Mouse (Mus musculus): ENCODE measurements around the gene Lsmem1. TPM values are rescaled to one million over a fixed set of nuclear protein-coding genes. Genes with fewer than 3 reads are reported as not detected.
A peak's percentile ranks its signal among the peaks of the same experiment; 100 is the strongest.
"Not testable (repeated sequence)": the region's sequence is repeated elsewhere in the genome, so short reads cannot be mapped to it uniquely, and the experiment has no call there.

The Lsmem1 gene
- polyA plus RNA-seq, 1 experiment from 2014 or later: 11.5 TPM

DNA sequence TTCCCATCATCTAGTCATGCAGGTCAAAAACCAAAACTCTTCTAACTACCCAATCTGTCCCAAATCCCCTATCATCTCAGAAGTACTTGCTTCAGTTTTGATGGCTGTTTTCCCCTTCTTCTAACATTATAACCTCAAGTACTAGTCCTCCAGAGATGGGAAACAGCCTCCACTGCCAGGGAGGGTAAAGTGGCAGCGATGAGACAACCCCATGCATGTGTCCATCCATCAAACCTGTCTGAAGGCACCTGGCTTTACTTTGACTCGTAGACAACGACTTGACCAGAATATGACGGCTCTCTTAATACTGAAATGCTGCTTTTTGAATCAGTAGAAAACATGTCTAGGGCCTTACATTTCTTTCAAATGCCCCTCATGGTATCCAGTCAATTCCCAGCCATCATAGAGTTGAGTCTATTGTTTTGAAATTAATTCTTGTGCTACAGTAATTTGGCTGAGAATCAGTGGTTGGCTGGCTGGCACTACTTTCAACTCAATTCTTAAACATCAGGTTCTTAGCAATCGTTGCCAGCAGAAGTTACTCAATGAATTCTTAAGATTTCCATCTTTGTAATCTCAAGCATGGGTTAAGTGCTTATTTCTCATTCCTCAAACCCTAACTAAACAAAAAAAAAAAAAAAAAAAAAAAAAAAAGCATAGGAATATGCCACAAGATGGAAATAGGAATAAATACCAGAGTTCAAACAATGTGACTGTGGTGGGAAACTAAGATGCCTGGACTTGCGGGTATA lies 1.4 kb upstream of the Lsmem1 start:
- Histone ChIP-seq H3K27me3 (ENCODE audit: insufficient read depth, poor library complexity, severe bottlenecking) (no peaks in the 10 kb centered on the region), H3K36me3 (peaks cover 41% of the 10 kb centered on the region), H3K27ac (no peak overlapping the region), H3K4me3 (no peak overlapping the region), H3K9me3 (no peaks in the 10 kb centered on the region), H3K4me1 (peaks cover 5% of the 10 kb centered on the region; the same call in 1 of the 2 replicates)
- no peak for DNase-seq (ENCODE audit: low spot score)
- WGBS: 86% methylated on average over 6 of the region's 6 CpGs

DNA sequence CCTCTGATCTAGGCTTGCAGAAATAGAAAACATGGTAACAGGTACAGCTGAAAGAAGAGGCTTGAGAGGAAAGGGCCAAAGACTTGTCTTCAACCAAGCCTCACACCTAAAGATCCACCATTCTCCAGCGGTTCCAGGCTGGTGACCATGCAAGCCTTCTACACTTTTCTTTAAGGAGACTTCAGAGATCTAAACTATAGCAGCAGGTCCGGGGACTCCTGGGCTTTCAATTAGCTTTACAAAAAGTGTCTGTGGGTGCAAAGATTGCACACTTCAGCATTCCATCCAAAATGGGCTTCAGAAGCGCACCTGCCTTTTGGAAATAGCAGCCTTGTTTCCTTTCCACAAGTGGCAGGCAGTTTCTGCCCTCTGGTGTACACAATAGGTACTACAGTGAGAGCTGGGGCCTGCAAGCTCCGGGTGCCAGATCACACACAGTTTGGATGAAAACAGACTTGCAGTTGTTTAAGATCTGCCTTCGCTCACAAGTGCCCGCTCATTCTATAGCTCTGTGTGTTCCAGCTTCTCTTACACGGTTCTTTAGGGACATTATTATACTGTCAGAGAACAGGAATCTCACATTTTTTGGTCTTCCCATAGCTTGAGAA lies 609 bp upstream of the Lsmem1 start:
- peaks cover 5% of the 10 kb centered on the region; the same call in 1 of the 2 replicates for H3K4me1 ChIP-seq
- no peaks in the 10 kb centered on the region for H3K27me3 ChIP-seq (ENCODE audit: insufficient read depth, poor library complexity, severe bottlenecking)
- peak overlapping the region; percentile 74 for H3K27ac ChIP-seq
- WGBS: 45% methylated on average over 7 of the region's 7 CpGs
- H3K36me3 ChIP-seq: peaks cover 33% of the 10 kb centered on the region
- peak; percentile 78 for DNase-seq (ENCODE audit: low spot score)
- peak overlapping the region; percentile 47 for H3K4me3 ChIP-seq
- no peaks in the 10 kb centered on the region for H3K9me3 ChIP-seq

DNA sequence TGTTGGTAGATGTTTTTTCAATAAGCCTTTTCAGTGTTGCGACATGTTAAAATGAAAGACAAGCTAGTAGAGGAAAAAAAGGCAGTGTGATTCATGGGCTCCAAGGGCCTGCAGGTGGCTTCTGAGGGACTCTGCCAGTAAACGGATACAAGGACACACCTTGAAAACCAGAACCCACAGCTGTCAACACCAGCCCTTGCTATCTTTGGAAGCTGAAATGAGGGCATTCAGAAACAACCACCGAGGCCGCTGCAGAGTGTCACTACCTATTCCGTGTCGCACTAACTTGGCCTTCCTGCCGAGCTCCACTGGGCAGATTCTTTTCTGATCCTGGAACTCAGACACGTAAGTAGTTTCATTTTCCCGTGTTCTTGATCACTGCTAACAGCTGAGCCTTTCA lies 863 bp downstream of the Lsmem1 start:
- Histone ChIP-seq H3K9me3 (no peaks in the 10 kb centered on the region), H3K4me3 (peak overlapping the region; percentile 47), H3K4me1 (peaks cover 5% of the 10 kb centered on the region; the same call in 1 of the 2 replicates), H3K27me3 (ENCODE audit: insufficient read depth, poor library complexity, severe bottlenecking) (no peaks in the 10 kb centered on the region), H3K27ac (peak overlapping the region; percentile 74; the same call in 1 of the 2 replicates), H3K36me3 (peaks cover 18% of the 10 kb centered on the region)
- WGBS: 42% methylated on average over 9 of the region's 9 CpGs
- peak; percentile 79 for DNase-seq (ENCODE audit: low spot score)

DNA sequence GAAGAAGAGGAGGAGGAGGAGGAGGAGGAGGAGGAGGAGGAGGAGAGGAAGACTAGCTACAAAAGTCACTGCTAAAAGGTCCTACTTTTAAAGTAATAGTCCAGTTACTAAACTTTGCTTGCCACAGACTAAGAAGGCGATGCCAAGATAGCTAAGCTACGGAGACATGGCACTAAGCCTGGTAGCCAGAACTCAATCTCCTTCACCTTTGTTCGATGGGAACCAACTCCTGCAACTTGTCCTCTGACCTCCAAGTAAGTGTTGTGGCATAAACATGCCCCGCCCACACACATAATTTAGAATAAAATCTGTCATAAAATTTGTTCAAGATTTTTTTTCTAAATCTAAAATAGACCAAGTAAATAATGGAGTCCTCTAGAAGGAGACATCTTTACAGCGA lies 1.3 kb downstream of the Lsmem1 start:
- H3K4me3 ChIP-seq: peak overlapping the region; percentile 47

DNA sequence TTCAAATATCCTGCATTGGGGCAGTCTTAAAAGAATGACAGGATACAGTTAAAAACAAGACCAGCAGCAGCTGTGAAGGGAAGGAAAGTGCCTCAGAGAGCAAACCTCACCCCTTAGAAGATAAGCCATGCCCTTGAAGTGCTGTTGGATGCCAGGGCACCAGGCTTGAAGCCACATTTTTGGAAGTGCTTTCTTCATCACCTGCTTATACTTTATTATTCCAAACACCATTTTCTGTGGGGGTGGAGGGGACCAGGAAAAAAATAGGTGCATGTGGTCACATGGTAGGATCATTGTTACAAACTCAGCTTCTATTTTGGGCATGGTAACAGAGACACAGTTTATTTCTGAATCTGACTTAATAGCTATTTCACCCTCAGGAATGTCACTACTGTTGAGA lies 1.8 kb downstream of the Lsmem1 start:
- H3K9me3 ChIP-seq: no peaks in the 10 kb centered on the region
- H3K27me3 ChIP-seq (ENCODE audit: insufficient read depth, poor library complexity, severe bottlenecking): no peaks in the 10 kb centered on the region
- DNase-seq (ENCODE audit: low spot score): no peak
- peaks cover 9% of the 10 kb centered on the region; the same call in 1 of the 2 replicates for H3K36me3 ChIP-seq
- H3K4me1 ChIP-seq: peaks cover 5% of the 10 kb centered on the region; the same call in 1 of the 2 replicates
- H3K4me3 ChIP-seq: peak overlapping the region; percentile 47; the same call in 1 of the 2 replicates
- peak overlapping the region; percentile 74 for H3K27ac ChIP-seq

More for the DNA sequence above, 1.3 kb downstream of the Lsmem1 start:
- H3K27me3 ChIP-seq (ENCODE audit: insufficient read depth, poor library complexity, severe bottlenecking): no peaks in the 10 kb centered on the region
- DNase-seq (ENCODE audit: low spot score): no peak
- H3K36me3 ChIP-seq: peaks cover 14% of the 10 kb centered on the region
- H3K27ac ChIP-seq: peak overlapping the region; percentile 74
- H3K4me1 ChIP-seq: peaks cover 5% of the 10 kb centered on the region; the same call in 1 of the 2 replicates
- 71% methylated on average over 5 of the region's 5 CpGs for WGBS
- H3K9me3 ChIP-seq: no peaks in the 10 kb centered on the region

DNA sequence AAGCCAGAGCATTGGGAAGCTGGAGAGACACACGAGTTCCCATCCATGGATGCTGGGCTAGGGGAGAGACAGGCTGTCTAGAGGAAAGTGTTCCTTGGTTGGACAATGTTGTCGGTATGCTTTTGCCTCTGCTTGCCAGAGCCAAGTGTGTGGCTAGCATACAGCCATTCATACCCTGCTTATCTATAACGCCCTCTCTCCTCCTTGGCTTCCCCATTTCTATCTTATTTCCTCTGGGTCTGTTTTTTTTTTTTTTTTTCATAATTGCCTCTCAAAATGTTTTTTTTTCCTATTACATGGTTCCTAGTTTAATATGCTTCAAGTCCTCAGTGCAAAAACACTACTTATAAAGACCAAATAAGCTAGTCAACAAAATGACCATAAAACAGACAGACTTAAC lies 13.8 kb downstream of the Lsmem1 start:
- no peaks in the 10 kb centered on the region for H3K9me3 ChIP-seq
- H3K4me1 ChIP-seq: no peaks in the 10 kb centered on the region
- WGBS: 81% methylated on average over 3 of the region's 3 CpGs
- DNase-seq (ENCODE audit: low spot score): no peak
- no peaks in the 10 kb centered on the region for H3K27me3 ChIP-seq (ENCODE audit: insufficient read depth, poor library complexity, severe bottlenecking)
- H3K4me3 ChIP-seq: no peak overlapping the region
- H3K27ac ChIP-seq: no peak overlapping the region
- peaks cover 12% of the 10 kb centered on the region; the same call in 1 of the 2 replicates for H3K36me3 ChIP-seq

DNA sequence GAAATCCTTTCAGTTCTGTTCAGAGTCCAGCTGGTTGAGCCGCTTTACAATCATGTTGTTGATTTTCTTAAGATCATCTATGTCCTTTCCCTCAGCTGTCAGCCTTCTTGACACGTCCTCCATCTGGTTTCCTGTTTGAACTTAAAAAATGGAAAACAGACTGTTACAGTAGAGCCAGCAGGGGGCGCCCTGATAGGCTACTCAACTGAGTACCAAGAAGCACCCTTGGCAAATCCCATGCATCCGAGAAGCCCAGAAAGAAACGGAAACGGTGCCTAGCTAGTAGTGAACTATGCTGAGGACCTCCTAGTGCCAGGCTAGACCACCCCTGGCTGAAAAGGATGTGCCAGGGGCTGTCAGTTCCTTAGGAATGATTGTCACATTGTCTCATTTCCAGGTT lies 22.2 kb downstream of the Lsmem1 start:
- Histone ChIP-seq H3K9me3 (no peaks in the 10 kb centered on the region), H3K4me3 (no peak overlapping the region), H3K27me3 (ENCODE audit: insufficient read depth, poor library complexity, severe bottlenecking) (no peaks in the 10 kb centered on the region), H3K36me3 (peaks cover 20% of the 10 kb centered on the region; the same call in 1 of the 2 replicates), H3K27ac (no peak overlapping the region), H3K4me1 (no peaks in the 10 kb centered on the region)
- no peak for DNase-seq (ENCODE audit: low spot score)
- WGBS: 51% methylated on average over 6 of the region's 6 CpGs

DNA sequence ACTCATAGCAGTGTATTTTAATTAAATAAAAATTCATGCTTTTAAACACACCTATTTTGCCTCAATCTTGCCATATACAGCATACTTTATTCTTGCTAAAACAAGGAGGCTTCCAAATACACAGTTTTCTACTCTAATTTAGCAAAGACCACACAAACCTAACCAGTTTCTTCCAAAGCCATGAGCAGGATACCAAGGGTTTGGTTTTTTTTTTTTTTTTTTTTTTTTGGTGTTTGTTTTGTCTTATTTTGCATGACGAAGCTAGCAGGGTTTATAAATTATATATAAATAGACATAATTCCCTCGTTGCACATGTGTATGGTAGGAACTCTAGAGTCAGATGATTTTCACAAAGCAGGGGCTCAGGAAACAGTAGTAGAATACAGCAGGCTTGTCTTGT lies 23.1 kb downstream of the Lsmem1 start:
- Histone ChIP-seq H3K36me3 (peaks cover 16% of the 10 kb centered on the region; the same call in 1 of the 2 replicates), H3K4me3 (no peak overlapping the region), H3K27me3 (ENCODE audit: insufficient read depth, poor library complexity, severe bottlenecking) (no peaks in the 10 kb centered on the region), H3K9me3 (no peaks in the 10 kb centered on the region), H3K4me1 (no peaks in the 10 kb centered on the region), H3K27ac (no peak overlapping the region)
- WGBS: 74% methylated on average over 2 of the region's 2 CpGs
- DNase-seq (ENCODE audit: low spot score): no peak

DNA sequence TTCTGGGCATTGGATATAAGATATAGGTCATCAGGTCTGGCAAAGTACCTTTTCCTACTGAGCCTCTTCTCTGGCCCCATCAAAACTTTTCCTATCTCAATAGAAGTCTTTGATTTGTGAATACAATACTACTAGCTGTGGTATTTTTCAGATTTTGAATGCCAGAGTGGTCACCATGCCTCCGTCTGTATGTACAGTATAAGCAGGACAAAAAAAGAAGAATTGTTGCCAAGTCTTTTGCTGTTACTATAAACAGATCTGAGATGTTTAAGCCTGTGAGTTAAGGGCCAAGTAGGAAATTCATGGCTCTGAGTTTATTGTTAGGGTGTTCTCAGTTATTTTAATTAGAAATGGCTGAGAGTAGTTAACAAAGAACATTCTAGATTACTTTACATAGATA lies 24.1 kb downstream of the Lsmem1 start:
- H3K27ac ChIP-seq; H3K4me3 ChIP-seq; H3K4me1 ChIP-seq; H3K27me3 ChIP-seq (ENCODE audit: insufficient read depth, poor library complexity, severe bottlenecking); H3K9me3 ChIP-seq; DNase-seq (ENCODE audit: low spot score); H3K36me3 ChIP-seq: not testable (repeated sequence)
- 60% methylated on average over 1 of the region's 1 CpGs for WGBS

DNA sequence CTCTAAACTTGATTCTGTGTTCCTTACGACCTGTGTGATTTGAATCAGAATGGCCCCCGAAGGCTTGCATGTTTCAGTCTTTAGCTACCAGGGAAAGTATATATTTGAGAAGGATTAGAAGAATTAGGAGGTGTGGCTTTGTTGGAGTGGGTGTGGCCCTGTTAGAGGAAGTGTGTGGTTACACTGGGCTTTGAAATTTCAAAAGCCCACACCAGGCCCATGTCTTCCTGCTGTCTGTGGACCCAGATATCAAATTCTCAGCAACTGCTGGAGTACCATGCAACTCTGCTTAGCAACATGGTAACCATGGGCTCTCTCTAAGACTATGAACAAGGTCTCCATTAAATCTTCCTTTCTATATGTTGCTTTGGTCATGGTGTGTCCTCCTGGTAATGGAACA lies 27.7 kb downstream of the Lsmem1 start:
- Histone ChIP-seq H3K27ac (no peak overlapping the region), H3K4me3 (no peak overlapping the region), H3K36me3 (0 out of 2 replicates have a peak, but pooled peaks cover 7% of the 10 kb centered on the region), H3K4me1 (no peaks in the 10 kb centered on the region), H3K9me3 (no peaks in the 10 kb centered on the region), H3K27me3 (ENCODE audit: insufficient read depth, poor library complexity, severe bottlenecking) (no peaks in the 10 kb centered on the region)
- no peak for DNase-seq (ENCODE audit: low spot score)
- 79% methylated on average over 2 of the region's 2 CpGs for WGBS

DNA sequence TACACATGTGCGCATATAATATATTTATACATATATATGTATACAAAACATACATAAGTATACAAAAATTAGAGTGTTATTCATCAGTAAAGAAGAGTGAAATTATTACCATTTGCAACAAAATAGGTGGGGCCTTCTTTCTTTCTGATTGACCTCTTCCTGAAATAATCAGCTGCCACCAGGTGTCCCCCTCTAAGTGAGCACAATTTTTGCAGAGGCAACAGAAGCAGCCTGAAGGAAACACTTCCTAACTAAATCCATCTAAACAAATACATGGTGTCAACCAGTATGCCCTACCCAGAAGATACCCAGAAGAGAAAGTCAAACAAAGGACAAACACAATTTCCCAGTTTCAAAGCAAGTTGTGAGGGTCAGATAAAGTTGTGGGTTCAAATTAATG lies 29.6 kb downstream of the Lsmem1 start:
- Histone ChIP-seq H3K36me3 (0 out of 2 replicates have a peak, but pooled peaks cover 4% of the 10 kb centered on the region), H3K27ac (no peak overlapping the region), H3K27me3 (ENCODE audit: insufficient read depth, poor library complexity, severe bottlenecking) (no peaks in the 10 kb centered on the region), H3K4me1 (no peaks in the 10 kb centered on the region), H3K9me3 (no peaks in the 10 kb centered on the region), H3K4me3 (no peak overlapping the region)
- 95% methylated on average over 1 of the region's 1 CpGs for WGBS
- no peak for DNase-seq (ENCODE audit: low spot score)

DNA sequence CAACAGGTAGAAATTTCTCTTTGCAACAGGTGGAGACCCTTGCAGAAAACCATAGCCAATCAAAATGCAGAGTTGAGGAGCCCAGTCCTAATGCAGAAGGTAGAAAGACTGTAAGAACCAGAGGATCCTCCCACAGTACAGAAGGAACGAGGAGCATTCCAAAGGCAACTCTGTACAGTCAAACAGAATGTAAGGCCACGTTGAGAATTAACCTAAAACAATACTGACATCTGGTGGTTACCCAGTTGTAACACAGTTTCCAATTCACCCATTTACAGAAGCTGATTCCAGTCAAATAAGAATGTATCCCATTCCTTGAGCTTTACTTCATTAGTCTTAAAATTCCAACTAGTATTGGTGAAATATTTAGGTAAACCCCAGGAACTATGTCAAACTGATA lies 34.7 kb downstream of the Lsmem1 start:
- Histone ChIP-seq H3K27ac (no peak overlapping the region), H3K27me3 (ENCODE audit: insufficient read depth, poor library complexity, severe bottlenecking) (no peaks in the 10 kb centered on the region), H3K9me3 (no peaks in the 10 kb centered on the region), H3K36me3 (no peaks in the 10 kb centered on the region), H3K4me3 (no peak overlapping the region), H3K4me1 (no peaks in the 10 kb centered on the region)
- DNase-seq (ENCODE audit: low spot score): no peak
- 9% methylated on average over 2 of the region's 2 CpGs for WGBS

DNA sequence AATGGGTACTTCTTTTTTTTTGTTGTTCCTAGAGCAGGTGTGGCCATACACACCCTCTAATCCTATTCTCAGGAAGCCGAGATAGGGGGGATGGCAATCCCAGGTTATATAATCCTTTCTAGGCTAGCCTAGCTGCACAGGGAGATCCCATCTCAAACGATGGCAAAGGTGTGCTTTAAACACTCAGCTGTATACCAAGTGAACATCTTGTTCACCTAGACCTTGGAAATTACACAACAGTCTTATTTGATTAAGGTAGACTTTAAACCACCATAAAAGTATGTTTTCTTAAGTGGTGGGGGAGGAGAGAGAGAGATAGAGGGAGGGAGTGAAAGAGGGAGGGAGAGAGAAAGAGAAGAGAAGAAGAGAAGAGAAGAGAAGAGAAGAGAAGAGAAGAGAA lies 38.5 kb downstream of the Lsmem1 start:
- H3K4me3 ChIP-seq: no peak overlapping the region
- H3K4me1 ChIP-seq: no peaks in the 10 kb centered on the region
- H3K27ac ChIP-seq: no peak overlapping the region
- WGBS: 77% methylated on average over 2 of the region's 2 CpGs
- H3K27me3 ChIP-seq (ENCODE audit: insufficient read depth, poor library complexity, severe bottlenecking): no peaks in the 10 kb centered on the region
- no peaks in the 10 kb centered on the region for H3K36me3 ChIP-seq
- DNase-seq (ENCODE audit: low spot score): no peak
- H3K9me3 ChIP-seq: no peaks in the 10 kb centered on the region
